Mouse (Mus musculus) midbrain, embryonic 12.5 days (tissue): ENCODE results near the gene Fbf1. TPM values are rescaled to one million over a fixed set of nuclear protein-coding genes. Genes with fewer than 3 reads are reported as not detected.

Experiments used
- ATAC-seq: fragments of 200-750 bp; cut with Nextera tagmentation; 2 replicates; pipeline ENCODE4 v1.8.0; 2017; ENCODE audit warnings: low read depth, moderate TSS enrichment, moderate library complexity; ENCODE audit not compliant: low FRiP score
- H3K27ac ChIP-seq: fragments of 300-500 bp; sonication (generic); replicated peaks from 2 replicates; pipeline ENCODE4 v1.5.1; 2016; ENCODE audit warnings: mild to moderate bottlenecking
- H3K27me3 ChIP-seq: fragments of 300-500 bp; sonication (generic); 2 replicates; pipeline ENCODE4 v1.6.1; 2016; ENCODE audit warnings: mild to moderate bottlenecking
- H3K36me3 ChIP-seq: fragments of 300-500 bp; sonication (generic); 2 replicates; pipeline ENCODE4 v1.6.1; 2016
- H3K4me1 ChIP-seq: fragments of 300-500 bp; sonication (generic); 2 replicates; pipeline ENCODE4 v1.6.1; 2016
- H3K4me2 ChIP-seq: fragments of 300-500 bp; sonication (generic); replicated peaks from 2 replicates; pipeline ENCODE4 v1.6.1; 2016; ENCODE audit warnings: mild to moderate bottlenecking, moderate library complexity
- H3K4me3 ChIP-seq: fragments of 300-500 bp; sonication (generic); 2 replicates; pipeline ENCODE4 v1.5.1; 2016; ENCODE audit warnings: mild to moderate bottlenecking
- H3K9ac ChIP-seq: fragments of 300-500 bp; sonication (generic); replicated peaks from 2 replicates; pipeline ENCODE4 v1.6.1; 2016; ENCODE audit warnings: mild to moderate bottlenecking, moderate library complexity
- H3K9me3 ChIP-seq: fragments of 300-500 bp; sonication (generic); 2 replicates; pipeline ENCODE4 v1.6.1; 2016; ENCODE audit warnings: mild to moderate bottlenecking
- WGBS: fragments of 180-500 bp; shearing (Covaris S2); methylation state at CpG from one replicate; pipeline ENCODE4 v1.1.7; 2016; 5-methylcytosine and 5-hydroxymethylcytosine counted together
- polyA plus RNA-seq: library from polyadenylated mRNA; unstranded; fragments of >200 nt; fragmentation: Nextera tagmentation; extraction: Ambion mirVana; gene quantifications from 2 replicates; pipeline ENCODE4 v1.2.1, GENCODE M21; 2016

The Fbf1 gene
- polyA plus RNA-seq, 1 experiment from 2014 or later: 80.2 TPM

DNA sequence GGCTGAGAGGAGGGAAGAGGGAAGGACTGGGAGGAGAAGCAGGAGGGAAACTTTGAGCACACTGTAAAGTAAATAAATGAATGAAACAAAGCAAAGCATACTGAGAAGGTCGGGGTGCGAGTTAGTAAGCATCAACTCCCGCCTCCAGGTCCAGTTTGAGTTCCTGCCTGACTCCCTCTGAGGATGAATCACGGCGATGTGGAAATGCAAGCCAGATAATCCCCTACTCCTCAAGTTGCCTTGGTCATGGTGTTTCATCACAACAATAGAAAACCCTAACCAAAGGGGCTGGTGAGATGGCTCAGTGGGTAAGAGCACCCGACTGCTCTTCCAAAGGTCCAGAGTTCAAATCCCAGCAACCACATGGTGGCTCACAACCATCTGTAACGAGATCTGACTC is 8.0 kb upstream of the Fbf1 start:
- Histone ChIP-seq H3K4me2 (no peak overlapping the region), H3K27ac (no peak overlapping the region), H3K36me3 (peaks cover 90% of the 10 kb centered on the region), H3K9me3 (no peaks in the 10 kb centered on the region), H3K27me3 (no peaks in the 10 kb centered on the region), H3K4me3 (no peak overlapping the region), H3K9ac (no peak overlapping the region), H3K4me1 (no peaks in the 10 kb centered on the region)
- WGBS: 84% methylated on average over 7 of the region's 7 CpGs
- no peak for ATAC-seq

DNA sequence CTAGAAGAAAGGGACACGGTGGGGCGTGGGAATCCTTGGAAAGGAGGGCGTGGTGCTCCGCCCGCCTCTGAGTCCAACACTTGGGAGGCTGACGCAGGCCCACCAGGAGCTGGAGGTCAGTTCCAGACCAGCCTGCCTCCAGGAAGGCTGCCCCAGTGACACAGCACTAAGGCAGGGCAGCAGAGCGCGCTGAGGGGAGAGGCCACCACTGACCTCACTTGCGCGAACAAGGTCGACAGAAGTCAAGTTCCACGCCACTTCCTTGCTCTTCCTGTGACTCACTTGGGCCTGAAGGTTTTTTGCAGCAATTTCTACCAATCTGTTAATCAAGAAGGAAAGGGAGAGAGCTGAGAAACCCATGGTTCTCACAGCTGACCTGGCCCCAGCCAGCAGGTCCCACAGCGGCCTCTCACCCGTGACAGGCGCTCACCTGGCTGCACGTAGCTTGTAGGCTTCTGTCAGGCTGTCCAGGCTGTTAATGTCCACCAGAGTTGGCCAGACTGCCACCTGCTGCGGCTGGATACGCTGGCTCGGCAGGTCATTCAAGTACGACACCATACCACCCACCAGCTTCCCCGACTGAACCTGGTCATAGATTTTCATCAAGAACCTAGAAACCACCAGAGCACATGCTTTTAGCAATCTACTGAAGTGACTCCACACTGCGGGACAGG is 6.9 kb upstream of the Fbf1 start:
- Histone ChIP-seq H3K4me2 (no peak overlapping the region), H3K9me3 (no peaks in the 10 kb centered on the region), H3K27me3 (no peaks in the 10 kb centered on the region), H3K27ac (no peak overlapping the region), H3K9ac (no peak overlapping the region), H3K4me1 (no peaks in the 10 kb centered on the region), H3K36me3 (peaks cover 79% of the 10 kb centered on the region), H3K4me3 (no peak overlapping the region)
- ATAC-seq: no peak
- 88% methylated on average over 22 of the region's 22 CpGs for WGBS

- no peaks in the 10 kb centered on the region for H3K9me3 ChIP-seq
- H3K27me3 ChIP-seq: no peaks in the 10 kb centered on the region
- H3K4me3 ChIP-seq: no peak overlapping the region
- ATAC-seq: no peak
- peaks cover 6% of the 10 kb centered on the region for H3K4me1 ChIP-seq
- 88% methylated on average over 2 of the region's 2 CpGs for WGBS
- no peak overlapping the region for H3K4me2 ChIP-seq
- H3K36me3 ChIP-seq: peaks cover 53% of the 10 kb centered on the region
- H3K27ac ChIP-seq: no peak overlapping the region
- no peak overlapping the region for H3K9ac ChIP-seq
These were observed 4.0 kb upstream of the Fbf1 start for GRCm38 (mm10) chr11:116171959-116172358.

DNA sequence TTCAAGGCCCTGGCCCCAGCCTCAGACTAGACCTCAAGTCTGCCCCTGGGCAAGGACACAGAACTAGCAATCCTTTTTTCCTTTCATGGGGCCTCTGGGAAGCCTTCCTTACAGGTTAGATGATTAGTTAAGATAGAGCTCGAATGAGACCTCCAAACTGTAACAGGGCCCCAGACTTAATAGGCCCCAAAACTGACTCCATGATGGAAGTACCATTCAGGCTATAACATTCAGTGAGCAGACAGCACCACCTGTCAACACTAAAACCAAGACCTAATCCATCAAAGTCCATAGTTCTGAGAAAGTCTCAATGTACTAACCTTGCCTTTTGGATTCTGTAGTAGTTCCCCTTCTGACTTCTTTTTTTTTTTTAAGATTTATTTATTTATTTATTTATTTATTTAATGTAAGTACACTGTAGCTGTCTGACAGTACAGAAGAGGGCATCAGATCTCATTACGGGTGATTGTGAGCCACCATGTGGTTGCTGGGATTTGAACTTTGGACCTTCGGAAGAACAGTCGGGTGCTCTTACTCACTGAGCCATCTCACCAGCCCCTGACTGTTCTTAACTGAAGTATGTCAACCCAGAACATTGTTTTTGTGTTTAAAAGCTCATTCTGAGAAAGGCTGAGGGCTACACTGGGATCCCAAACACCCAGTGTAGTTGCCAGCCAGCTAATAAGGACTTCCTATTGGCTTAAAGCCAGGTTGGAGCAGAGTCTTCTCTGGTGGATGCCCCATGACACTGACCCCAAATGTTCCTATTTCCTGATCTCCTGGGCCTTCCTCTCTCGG is 2.2 kb upstream of the Fbf1 start:
- H3K9ac ChIP-seq: no peak overlapping the region
- no peaks in the 10 kb centered on the region for H3K27me3 ChIP-seq
- peaks cover 15% of the 10 kb centered on the region for H3K4me1 ChIP-seq
- H3K36me3 ChIP-seq: peaks cover 48% of the 10 kb centered on the region
- H3K9me3 ChIP-seq: no peaks in the 10 kb centered on the region
- no peak overlapping the region for H3K27ac ChIP-seq
- no peak overlapping the region for H3K4me2 ChIP-seq
- no peak for ATAC-seq
- no peak overlapping the region for H3K4me3 ChIP-seq
- 90% methylated on average over 5 of the region's 5 CpGs for WGBS

GRCm38 (mm10) chr11:116169214-116169613 is 1.2 kb upstream of the Fbf1 start:
- 80% methylated on average over 3 of the region's 3 CpGs for WGBS
- no peaks in the 10 kb centered on the region for H3K27me3 ChIP-seq

GRCm38 (mm10) chr11:116167232-116167631 is 734 bp downstream of the Fbf1 start:
- Histone ChIP-seq H3K9me3 (no peaks in the 10 kb centered on the region), H3K36me3 (peaks cover 39% of the 10 kb centered on the region), H3K9ac (peak overlapping the region; percentile 89), H3K4me1 (peaks cover 22% of the 10 kb centered on the region), H3K4me2 (peak overlapping the region; percentile 82), H3K4me3 (peak overlapping the region; percentile 78), H3K27ac (peak overlapping the region; percentile 93), H3K27me3 (no peaks in the 10 kb centered on the region)
- ATAC-seq: no peak
- 9% methylated on average over 6 of the region's 6 CpGs for WGBS

More at GRCm38 (mm10) chr11:116169214-116169613, 1.2 kb upstream of the Fbf1 start:
- Histone ChIP-seq H3K36me3 (peaks cover 46% of the 10 kb centered on the region), H3K9ac (no peak overlapping the region), H3K4me3 (no peak overlapping the region), H3K4me1 (peaks cover 15% of the 10 kb centered on the region), H3K27ac (no peak overlapping the region), H3K4me2 (no peak overlapping the region), H3K9me3 (no peaks in the 10 kb centered on the region)
- no peak for ATAC-seq

GRCm38 (mm10) chr11:116163002-116163401 is 5.0 kb downstream of the Fbf1 start:
- Histone ChIP-seq H3K4me2 (no peak overlapping the region), H3K27me3 (no peaks in the 10 kb centered on the region), H3K9me3 (no peaks in the 10 kb centered on the region), H3K4me3 (no peak overlapping the region), H3K27ac (no peak overlapping the region), H3K4me1 (peaks cover 18% of the 10 kb centered on the region), H3K36me3 (peaks cover 67% of the 10 kb centered on the region), H3K9ac (no peak overlapping the region)
- WGBS: 34% methylated on average over 9 of the region's 9 CpGs
- ATAC-seq: no peak

DNA sequence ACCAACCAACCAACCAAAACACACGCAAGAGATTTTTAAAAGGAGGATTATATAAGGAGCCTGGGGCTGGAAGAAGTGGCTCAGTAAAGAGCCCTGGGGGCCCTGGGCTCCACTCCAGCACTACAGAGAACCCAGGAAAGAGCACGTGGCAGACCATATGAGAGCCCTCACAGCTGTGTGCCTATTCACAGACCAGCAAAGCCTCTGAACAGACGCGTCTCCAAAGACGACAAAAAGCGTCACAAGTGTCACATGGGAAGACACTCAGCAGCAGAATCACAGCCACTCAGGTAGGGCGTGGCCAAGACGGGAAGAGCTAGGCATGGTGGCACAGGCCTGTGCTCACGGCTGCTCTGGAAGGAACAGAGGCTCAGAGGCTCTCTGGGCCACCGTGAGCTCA is 5.8 kb downstream of the Fbf1 start:
- no peak overlapping the region for H3K9ac ChIP-seq
- H3K27me3 ChIP-seq: no peaks in the 10 kb centered on the region
- H3K36me3 ChIP-seq: peaks cover 74% of the 10 kb centered on the region
- H3K4me2 ChIP-seq: no peak overlapping the region
- no peak overlapping the region for H3K4me3 ChIP-seq
- H3K27ac ChIP-seq: no peak overlapping the region; the same call in 1 of the 2 replicates
- H3K9me3 ChIP-seq: no peaks in the 10 kb centered on the region
- no peak for ATAC-seq
- peaks cover 18% of the 10 kb centered on the region for H3K4me1 ChIP-seq
- 80% methylated on average over 10 of the region's 10 CpGs for WGBS

DNA sequence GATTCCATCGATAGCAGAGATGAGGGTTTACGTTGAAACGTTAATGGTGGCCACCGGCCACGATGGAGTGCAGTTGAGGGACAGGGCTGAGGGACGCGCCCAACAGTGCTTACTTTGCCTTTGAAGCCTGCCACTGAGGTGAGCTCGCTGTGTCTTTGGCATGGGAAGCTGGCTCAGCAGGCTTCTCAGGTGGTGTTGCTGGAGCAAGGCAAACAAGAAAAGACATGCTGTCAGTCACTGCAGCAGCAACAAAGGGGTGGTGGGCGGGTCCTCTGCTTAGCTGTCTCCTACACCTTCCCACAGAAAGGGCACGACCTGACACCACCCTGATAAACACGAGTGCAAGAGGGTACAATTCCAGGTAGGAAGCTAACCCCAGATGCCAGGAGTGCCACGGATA is 6.7 kb downstream of the Fbf1 start:
- no peak overlapping the region for H3K27ac ChIP-seq
- H3K4me1 ChIP-seq: peaks cover 9% of the 10 kb centered on the region
- H3K4me2 ChIP-seq: no peak overlapping the region
- WGBS: 76% methylated on average over 12 of the region's 12 CpGs
- H3K36me3 ChIP-seq: peaks cover 82% of the 10 kb centered on the region
- no peaks in the 10 kb centered on the region for H3K27me3 ChIP-seq
- H3K4me3 ChIP-seq: no peak overlapping the region
- H3K9ac ChIP-seq: no peak overlapping the region
- ATAC-seq: no peak
- no peaks in the 10 kb centered on the region for H3K9me3 ChIP-seq

GRCm38 (mm10) chr11:116150960-116151359 is 17.0 kb downstream of the Fbf1 start:
- no peaks in the 10 kb centered on the region for H3K4me1 ChIP-seq
- H3K4me3 ChIP-seq: no peak overlapping the region
- H3K4me2 ChIP-seq: no peak overlapping the region
- no peaks in the 10 kb centered on the region for H3K9me3 ChIP-seq
- ATAC-seq: no peak
- no peak overlapping the region for H3K27ac ChIP-seq
- no peak overlapping the region for H3K9ac ChIP-seq
- H3K36me3 ChIP-seq: peaks cover 100% of the 10 kb centered on the region
- WGBS: 95% methylated on average over 2 of the region's 2 CpGs
- no peaks in the 10 kb centered on the region for H3K27me3 ChIP-seq

DNA sequence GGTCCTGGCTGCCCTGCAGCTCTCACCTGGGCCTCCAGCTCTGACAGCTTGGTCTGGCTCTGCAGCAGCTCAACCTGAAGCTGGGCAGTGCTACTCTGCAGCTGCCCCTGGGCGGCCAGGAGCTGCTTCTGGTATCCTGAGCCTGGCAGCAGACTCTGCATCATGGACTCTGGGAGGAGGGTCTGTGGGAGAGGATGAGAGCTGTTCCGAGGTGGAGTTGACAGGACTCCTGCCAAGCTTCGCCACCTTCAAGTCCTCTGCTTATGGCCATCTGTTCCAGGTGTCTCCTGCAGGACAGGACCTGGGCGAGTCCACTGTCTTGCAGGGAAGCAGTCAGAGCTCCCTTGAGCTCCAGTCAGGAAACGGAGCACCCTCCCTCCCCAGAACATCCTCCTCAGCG is 18.6 kb downstream of the Fbf1 start:
- H3K4me3 ChIP-seq: no peak overlapping the region
- 76% methylated on average over 6 of the region's 6 CpGs for WGBS
- no peak overlapping the region for H3K9ac ChIP-seq
- peaks cover 100% of the 10 kb centered on the region for H3K36me3 ChIP-seq
- no peaks in the 10 kb centered on the region for H3K9me3 ChIP-seq
- H3K27me3 ChIP-seq: no peaks in the 10 kb centered on the region
- no peak for ATAC-seq
- H3K4me2 ChIP-seq: no peak overlapping the region
- H3K4me1 ChIP-seq: no peaks in the 10 kb centered on the region
- no peak overlapping the region for H3K27ac ChIP-seq

DNA sequence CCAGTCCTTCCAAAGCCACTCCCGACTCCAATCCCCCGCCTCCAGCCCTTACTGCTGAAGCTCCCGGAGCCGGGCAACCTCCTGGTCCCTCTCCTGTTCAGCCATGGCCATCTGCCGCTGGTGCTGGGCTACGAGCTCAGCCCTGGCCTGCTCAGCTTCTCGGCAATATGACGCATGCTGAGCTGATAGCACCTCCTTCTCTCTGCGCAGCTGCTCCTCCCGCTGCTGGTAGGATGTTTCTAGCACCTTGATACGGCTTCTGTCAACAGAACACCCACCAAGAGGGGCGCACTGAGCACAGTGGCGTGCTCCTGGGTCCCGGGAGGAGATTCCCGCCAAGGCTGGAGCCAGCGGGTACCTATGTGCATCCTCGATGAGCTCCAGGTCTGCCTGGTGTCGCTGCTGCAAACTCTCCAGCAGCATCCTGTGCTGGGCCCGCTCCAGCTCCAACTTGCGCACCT is 19.2 kb downstream of the Fbf1 start:
- 68% methylated on average over 20 of the region's 20 CpGs for WGBS
- no peak overlapping the region for H3K4me2 ChIP-seq
- H3K4me1 ChIP-seq: no peaks in the 10 kb centered on the region
- H3K27me3 ChIP-seq: no peaks in the 10 kb centered on the region
- peaks cover 99% of the 10 kb centered on the region for H3K36me3 ChIP-seq
- H3K27ac ChIP-seq: no peak overlapping the region
- no peak overlapping the region for H3K4me3 ChIP-seq
- no peak overlapping the region for H3K9ac ChIP-seq
- ATAC-seq: no peak
- no peaks in the 10 kb centered on the region for H3K9me3 ChIP-seq
